Mouse (Mus musculus): Measurements from ENCODE around the gene Skor1. TPM values are rescaled to one million over a fixed set of nuclear protein-coding genes. Genes with fewer than 3 reads are reported as not detected.

The Skor1 gene
- total RNA-seq (2014; fragmentation: Nextera tagmentation) (not detected in 2 replicates), total RNA-seq (2017) (not detected in 2 replicates)

DNA sequence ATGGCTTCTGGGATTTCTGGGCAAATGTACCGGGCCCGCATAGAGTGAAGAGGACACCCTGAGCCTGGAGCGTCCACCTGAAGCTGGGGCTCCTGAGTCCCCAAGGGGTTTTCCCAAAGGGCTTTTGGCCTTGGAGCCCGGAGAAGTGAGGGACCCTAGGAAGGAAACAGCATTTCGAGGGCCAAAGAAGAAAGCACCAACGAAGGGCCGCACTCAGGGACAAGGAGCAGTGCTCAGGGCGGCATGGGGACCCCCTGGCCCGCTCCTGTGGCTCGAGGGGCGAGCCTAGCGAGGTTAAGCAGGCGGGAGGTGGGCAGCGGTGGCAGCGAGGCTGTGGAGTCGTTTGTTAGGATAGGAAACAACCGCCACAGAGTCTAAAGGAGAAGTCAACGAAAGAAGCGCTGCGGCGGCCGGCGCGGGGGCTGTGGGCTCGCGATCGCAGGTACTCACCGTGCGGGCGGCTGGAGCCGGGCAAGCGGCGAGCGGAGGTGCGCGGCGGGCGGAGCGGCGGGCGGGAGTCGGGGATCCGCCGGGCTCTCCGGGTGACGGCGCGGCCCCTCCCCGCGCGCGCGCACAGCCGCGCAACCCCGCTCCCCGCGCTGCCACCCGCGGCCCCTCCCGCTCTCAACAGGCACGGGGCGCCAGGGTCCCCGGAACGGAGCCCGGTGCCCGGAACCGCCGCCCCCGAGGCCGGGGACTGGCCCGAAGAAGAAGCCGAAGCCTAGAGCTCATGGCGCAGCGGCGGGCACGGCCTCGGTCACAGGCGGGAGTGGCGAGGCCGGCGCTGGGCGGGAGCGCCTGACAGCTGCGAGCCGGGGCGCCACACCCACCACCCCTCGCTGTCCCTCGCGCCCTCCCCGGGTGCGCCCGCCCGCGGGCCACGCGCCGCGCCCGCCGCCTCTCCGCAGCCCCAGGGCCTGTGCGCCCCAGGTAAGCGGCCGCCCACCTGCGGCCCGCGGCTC, at the start of gene Skor1:
Gene Skor1, minus strand, starts transcription at position 552 of the 962 bp plus-strand sequence.
- no peak for ATAC-seq (replicated peaks; ENCODE audit: low FRiP score, low TSS enrichment, poor library complexity, severe bottlenecking)

GRCm38 (mm10) chr9:63197252-63197651, 48.5 kb upstream of the Skor1 start:
- ATAC-seq (replicated peaks; ENCODE audit: low FRiP score, low TSS enrichment, poor library complexity, severe bottlenecking), result no peak

DNA sequence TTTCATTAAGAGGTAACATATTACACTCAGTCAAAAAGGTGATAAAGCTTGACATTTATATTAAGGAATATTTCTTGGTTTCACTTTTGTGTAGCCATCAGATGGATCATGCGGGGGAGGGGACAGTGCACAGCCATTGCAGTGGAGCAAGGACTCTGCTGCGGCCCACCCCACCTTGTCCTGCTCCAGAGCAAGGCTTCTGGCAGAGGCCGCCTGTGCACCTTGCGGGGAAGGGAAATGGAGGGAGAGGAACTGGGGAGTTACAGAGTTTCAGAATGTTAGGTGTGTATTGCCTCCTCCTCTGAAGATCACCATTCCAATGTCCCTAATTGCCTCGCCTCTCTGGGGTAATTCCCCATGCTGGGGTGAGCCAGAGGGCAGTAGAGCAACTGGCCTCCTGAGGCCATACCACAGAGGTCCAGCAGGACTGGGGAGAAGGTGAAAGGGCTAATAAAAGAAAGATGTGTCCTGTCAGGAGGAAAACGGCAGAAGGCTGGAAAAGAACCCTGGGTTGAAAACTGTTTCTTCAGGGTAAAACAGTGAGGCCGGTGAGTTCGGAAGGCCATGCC, 47.4 kb upstream of the Skor1 start:
- no peak for ATAC-seq (replicated peaks; ENCODE audit: low FRiP score, low TSS enrichment, poor library complexity, severe bottlenecking)

GRCm38 (mm10) chr9:63195523-63195922, 46.8 kb upstream of the Skor1 start:
- ATAC-seq (replicated peaks; ENCODE audit: low FRiP score, low TSS enrichment, poor library complexity, severe bottlenecking), result no peak

DNA sequence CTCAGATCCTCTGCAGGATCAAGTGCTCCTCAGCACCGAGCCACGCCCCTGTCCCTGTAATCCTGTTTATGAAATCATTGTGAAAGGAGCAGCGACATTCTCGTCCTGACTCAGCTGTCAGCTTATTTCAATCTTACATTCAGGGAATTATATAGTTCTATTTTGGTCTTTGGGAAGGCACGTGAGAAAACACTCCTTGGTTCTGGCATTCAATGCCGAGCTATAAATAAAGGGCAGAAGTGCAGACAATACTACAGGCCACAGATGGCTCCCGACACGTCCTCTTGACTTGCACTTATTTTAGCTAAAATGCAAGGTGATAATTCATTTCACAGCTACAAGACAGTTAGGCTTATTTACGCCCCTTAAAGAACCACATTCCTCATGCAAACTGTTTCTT, 46.0 kb upstream of the Skor1 start:
- no peak for ATAC-seq (replicated peaks; ENCODE audit: low FRiP score, low TSS enrichment, poor library complexity, severe bottlenecking)

DNA sequence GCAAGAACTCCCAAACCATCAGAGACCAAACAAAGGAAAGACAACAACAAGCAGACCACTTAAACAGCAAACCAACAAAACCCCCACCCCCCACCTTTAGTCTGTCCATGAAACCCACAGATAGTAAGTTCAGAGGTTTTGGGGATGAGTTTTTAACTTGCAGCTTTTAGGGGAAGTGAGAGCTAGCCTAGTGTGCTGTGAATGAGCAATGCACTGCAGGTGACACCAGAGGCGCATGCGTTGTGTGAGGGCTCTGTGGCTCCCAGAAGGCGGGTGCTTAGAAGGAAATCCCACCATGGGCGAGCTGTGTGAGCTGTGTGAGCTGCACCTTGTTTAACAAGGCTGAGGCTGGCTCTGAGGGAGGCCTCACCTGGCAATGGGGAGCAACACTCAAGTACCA, 44.0 kb upstream of the Skor1 start:
- no peak for ATAC-seq (replicated peaks; ENCODE audit: low FRiP score, low TSS enrichment, poor library complexity, severe bottlenecking)

- no peak for ATAC-seq (replicated peaks; ENCODE audit: low FRiP score, low TSS enrichment, poor library complexity, severe bottlenecking)
These were observed 38.5 kb upstream of the Skor1 start for GRCm38 (mm10) chr9:63187310-63187709.

GRCm38 (mm10) chr9:63185249-63185648, 36.5 kb upstream of the Skor1 start:
- ATAC-seq (replicated peaks; ENCODE audit: low FRiP score, low TSS enrichment, poor library complexity, severe bottlenecking), result no peak

DNA sequence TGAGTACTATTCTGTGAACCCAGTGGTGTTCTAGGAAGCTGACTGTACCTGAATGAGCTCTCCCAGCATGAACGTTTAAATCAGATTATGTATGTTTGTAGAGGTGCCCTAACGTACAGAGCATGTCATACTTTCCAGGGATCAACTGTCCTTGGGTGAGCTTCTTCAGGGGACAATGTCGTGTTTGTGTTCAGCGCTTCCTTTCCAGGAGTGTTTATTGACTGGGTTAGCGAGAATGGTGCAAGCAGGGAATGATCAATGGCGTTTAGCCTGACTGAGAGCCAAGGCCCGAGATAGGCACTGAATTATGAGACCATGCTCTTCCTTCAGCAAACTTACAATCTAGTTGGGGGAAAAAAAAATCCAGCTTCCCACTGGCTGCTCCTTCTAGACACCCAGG, 35.1 kb upstream of the Skor1 start:
- ATAC-seq (replicated peaks; ENCODE audit: low FRiP score, low TSS enrichment, poor library complexity, severe bottlenecking), result no peak

GRCm38 (mm10) chr9:63182306-63182960, 33.7 kb upstream of the Skor1 start:
- no peak for ATAC-seq (replicated peaks; ENCODE audit: low FRiP score, low TSS enrichment, poor library complexity, severe bottlenecking)

DNA sequence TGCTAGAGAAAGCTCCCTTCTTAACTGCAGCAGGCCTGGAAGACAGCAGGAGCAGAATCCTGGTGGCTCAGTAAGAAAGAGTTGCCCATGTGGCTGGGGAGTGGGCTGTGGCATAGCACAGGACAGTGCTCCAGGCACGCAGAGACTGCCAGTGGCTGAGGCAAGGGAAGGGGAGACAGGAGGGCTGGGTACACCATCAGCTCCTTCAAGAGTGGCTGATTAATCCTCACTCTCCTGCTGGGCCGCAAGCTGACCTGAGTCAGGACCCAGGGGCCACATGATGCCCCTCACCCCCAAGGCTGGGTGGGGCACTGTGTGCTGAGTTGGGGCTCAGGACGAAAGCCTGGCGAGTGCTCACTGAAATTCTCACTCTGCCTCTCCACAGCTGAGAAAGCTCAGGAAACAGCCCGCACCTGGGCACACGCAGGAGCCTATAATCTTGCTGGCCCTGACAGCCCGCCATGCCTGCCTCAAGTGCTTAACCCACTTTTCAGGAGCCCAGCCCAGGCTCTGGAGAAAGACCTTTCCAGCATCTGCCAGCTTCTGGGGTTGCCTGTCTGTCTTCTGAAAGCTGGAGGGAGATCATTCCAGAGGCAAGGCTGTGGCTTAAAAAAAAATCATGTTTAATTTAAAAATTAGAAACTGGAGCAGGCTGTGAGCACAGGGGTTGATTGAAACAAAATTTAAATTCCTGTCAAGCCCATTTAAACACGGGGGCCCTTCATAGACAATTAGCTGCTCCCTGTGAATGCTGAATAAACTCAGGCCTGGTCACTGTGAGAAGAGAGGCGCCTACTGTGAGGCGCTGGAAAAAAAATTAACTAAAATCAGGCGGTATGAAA, 32.8 kb upstream of the Skor1 start:
- no peak for ATAC-seq (replicated peaks; ENCODE audit: low FRiP score, low TSS enrichment, poor library complexity, severe bottlenecking)

GRCm38 (mm10) chr9:63178296-63178695, 29.5 kb upstream of the Skor1 start:
- ATAC-seq (replicated peaks; ENCODE audit: low FRiP score, low TSS enrichment, poor library complexity, severe bottlenecking), result no peak

DNA sequence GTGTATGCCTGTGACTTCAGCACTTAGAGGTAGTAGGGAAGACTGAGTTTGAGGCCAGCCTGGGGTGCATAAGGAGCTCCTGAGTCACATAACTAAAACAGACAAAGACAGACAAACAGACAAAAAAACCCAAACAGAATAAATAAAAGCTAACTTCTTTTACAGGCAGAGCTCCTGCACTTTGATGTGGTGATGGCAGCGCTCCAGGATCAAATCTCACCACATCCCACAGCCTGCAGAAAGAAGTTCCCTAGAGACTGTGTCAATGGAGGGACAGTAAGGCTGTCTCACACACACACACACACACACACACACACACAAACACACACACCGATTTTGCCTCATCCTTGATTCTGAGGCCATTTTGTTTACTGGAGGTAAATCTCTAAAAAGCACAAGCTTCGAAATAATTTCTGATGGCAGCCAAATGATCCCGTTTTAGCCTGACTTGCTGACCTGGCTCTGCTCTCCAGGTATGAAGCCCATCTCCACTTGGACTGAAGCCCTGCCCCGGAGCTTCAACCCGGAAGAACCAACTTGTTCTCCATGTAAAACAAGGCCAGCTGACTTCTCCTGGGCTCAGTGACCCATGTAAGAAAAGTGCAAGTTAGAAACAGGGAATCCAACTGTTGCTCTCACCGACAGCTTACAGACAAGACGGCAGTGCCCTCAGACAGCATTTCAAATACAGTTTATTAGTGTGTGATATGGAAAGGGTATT, 25.4 kb upstream of the Skor1 start:
- no peak for ATAC-seq (replicated peaks; ENCODE audit: low FRiP score, low TSS enrichment, poor library complexity, severe bottlenecking)

- ATAC-seq (replicated peaks; ENCODE audit: low FRiP score, low TSS enrichment, poor library complexity, severe bottlenecking), result no peak
These were observed 23.2 kb upstream of the Skor1 start for GRCm38 (mm10) chr9:63171951-63172350.

DNA sequence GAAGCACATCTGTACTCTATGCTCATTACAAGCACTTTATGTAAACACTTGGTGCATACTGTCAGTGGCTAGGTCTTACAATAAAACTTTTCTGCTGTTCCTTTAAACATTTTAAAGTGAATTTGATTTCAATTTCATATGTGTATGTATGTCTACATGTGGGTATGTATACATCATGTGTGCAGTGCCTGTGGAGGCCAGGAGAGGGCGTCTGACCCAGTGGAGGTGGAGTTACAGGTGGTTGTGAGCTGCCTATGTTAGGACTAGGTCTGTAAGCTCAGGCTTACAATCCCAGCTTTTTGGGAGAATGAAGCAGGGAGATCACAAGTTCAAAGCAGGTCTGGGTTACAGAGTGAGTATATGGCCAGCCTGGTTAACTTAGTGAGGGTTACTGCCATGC, 20.4 kb upstream of the Skor1 start:
- no peak for ATAC-seq (replicated peaks; ENCODE audit: low FRiP score, low TSS enrichment, poor library complexity, severe bottlenecking)

GRCm38 (mm10) chr9:63165070-63165469, 16.3 kb upstream of the Skor1 start:
- ATAC-seq (replicated peaks; ENCODE audit: low FRiP score, low TSS enrichment, poor library complexity, severe bottlenecking), result no peak

GRCm38 (mm10) chr9:63163756-63164155, 15.0 kb upstream of the Skor1 start:
- peak; percentile 55; the same call in 1 of the 2 replicates for ATAC-seq (replicated peaks; ENCODE audit: low FRiP score, low TSS enrichment, poor library complexity, severe bottlenecking)

GRCm38 (mm10) chr9:63151949-63152348, 3.2 kb upstream of the Skor1 start:
- no peak for ATAC-seq (replicated peaks; ENCODE audit: low FRiP score, low TSS enrichment, poor library complexity, severe bottlenecking)
